Mouse (Mus musculus) left cerebral cortex, adult 11 months (tissue): ENCODE measurements around the gene Pcnx3.

Experiments
- DNase-seq: peaks from one replicate; pipeline ENCODE4 v3.0.0; 2022; ENCODE audit warnings: low spot score

The Pcnx3 gene

DNA sequence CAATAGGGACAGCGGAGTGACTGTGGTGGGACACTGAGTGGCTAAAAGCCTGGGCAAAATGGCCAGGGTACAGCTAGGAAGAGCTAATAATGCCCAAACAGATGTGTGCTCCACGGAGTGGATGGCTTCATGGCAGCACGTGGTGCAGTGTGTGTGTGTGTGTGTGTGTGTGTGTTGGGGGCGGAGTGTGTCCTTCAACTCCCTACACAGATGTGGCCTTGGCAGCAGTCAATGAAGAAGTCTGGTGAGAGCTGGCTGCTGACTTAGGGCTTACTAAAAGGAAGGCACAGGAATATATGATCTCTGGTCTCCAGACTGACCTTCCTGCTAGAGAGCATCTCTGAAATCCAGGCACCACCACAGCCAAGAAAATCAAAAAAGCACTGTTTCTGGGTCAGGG lies 20.3 kb downstream of the Pcnx3 start:
- no peak for DNase-seq

DNA sequence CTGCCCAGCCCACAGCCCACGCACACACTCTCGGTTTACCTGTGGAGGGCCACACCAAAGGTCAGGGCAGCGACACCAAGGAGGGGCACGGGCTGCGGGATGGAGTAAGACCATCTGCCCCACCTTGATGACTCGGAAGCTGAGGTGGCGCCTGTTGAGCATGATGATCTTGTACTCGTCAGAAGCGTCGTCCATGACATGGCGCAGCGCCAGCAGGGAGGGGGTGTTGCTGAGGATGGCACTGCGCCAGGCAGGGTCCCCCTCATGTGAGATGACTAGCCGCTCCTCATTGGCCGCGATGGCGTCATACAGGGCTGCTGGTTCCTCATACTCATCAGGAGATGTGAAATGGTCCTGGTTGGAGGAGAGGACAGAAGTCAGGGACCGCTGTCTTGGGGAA lies 22.3 kb downstream of the Pcnx3 start:
- DNase-seq: no peak

DNA sequence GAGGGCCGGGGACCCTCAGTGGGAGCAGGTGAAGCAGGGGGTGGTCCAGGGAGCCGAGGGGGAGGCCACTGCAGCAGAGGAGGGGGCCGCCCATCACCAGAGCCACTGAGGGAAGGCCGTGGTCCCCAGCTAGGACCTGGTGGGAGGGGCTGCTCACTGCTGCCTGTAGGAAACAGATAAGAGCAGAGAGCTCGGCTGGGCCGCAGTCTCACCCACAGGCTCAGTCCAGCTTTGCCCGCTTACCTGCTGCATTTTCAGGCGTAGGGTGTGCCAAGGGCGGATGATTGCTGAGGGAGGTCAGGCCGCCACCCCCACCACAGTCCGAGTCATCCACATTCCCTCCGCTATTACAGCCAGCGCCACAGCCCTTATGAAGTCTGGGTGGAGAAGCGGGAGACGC lies 23.2 kb downstream of the Pcnx3 start:
- DNase-seq: no peak

DNA sequence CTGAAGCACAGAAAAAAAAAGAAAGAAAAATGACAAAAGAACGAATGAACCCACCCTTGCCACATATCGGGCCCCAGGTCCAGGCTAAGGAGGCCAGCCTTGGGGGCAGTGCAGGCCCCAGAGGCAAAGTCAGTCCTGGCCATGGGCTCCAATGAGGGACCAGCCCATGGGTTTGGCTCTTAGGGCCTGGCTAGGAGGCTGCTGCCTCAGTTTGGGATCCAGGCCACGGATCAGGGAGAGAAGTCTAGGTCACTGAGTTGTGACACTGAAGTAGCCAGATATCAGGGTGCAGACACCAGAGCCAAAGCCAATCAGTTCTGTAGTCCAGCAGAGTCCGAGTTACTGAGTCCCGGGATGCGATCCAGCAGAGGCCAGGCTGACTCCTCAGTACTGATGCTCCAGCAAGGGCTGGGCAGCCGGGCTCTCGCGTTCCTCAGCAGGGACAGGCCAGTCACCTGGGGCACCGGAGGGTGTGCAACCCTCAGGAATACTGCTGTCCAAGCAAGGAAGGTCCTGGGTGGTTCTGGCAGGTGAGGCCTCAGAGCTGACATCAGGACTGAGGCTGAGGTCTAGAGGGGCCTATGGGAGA lies 23.9 kb downstream of the Pcnx3 start:
- no peak for DNase-seq

DNA sequence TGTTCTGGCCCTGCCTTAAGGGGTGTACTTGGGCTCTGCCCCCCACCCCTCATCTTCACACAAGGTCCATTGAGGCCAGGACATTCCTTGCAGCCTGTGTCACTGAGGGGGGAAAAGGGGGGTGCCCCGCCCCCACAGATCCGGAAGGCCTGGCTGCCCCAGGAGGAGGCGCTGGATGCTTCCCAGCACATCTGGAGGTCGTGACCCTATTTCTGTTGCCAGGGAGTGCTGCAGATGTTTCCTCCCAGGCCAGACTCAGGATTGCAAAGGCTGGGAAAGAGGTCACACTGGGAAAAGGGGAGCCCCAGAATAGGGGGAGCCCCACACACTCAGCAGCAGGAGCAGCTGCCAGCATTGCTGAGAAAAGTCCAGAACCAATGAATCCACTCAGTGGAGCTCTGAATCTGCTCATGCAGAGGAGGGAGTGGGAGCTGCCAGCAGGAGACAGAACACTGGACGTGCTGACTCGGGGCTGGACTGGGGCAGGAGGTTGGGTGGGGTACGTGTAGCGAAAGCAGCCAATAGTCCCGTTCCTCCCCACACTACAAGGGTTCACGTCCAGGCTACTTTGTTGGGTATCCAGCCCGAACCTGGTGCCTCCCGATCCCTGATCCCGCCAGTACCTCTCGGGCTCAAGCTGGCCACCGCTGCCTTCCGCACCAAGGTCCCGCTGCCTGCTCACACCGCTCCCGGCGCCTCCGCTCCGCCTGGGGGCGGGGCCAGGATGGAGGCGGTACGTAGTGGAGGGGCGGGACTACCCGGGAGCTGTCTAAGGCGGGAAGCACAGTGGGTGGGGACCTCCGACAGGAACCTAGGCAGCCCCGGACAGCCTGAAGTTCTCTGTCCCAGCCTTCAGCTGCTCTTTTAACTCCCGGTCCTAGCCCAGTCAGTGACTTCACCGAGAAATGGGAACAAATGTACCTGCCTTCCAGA lies 25.5 kb downstream of the Pcnx3 start, which contains the start of gene Sipa1:
Gene Sipa1, minus strand, starts transcription at position 727 of the 933 bp plus-strand sequence.
- DNase-seq: peak; percentile 66

DNA sequence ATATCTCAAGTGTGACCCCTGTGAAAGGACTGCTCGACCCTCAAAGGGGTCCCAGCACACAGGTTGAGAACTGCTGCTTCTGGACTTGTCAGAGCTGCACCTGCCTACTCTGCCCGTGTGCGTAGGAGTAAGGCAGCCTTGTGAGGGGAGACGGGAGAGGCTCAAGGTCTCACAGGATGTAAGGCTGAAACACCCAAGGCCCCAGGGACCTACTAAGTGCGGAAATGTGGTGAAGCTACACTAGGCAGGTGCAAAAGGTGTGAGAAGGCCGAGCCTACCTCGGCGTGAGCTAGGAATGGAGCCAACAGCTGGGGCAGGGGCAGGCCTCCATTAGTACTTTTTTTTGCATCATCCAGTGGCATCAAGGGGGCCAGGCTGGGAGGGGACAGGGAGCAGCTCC lies 26.4 kb downstream of the Pcnx3 start:
- DNase-seq: no peak

DNA sequence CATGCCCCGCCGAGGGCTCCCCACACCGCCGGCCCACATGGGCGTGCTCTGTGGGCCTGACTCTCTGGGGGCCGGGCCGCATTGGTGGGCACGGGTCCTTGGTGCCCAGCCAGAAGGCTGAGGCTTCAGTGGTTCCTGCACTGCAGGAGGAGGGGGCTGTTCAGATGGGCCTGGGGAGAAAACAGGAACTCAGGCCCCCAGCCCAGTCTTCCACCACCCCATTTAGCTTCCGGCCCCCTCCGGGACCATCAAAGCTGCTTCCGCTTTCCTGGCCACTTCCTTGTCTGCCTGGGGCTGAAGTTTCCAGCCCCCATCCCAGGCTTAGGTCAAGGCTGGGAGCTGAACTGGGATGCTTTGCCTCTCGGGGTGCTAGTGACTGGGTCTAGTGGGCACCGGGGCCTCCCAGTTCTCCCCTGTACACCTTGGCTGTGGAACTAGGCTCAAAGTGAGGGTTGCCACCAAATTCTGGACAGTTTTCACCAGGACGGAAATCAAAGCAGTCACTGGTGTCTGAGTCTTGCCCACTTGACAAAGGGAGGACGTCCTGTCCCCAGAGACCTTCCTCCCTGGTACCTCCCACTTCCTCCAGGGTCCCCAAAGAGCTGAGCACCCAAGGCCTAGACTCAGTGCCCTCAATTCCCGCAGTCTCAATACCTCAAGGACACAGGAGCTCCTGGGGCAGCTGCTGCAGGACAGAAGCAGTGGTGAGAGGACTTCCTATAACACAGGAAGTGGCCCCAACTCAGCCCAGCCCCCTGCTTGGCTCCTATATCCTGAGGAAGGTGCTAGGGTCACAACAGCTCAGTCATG lies 27.6 kb downstream of the Pcnx3 start:
- no peak for DNase-seq

DNA sequence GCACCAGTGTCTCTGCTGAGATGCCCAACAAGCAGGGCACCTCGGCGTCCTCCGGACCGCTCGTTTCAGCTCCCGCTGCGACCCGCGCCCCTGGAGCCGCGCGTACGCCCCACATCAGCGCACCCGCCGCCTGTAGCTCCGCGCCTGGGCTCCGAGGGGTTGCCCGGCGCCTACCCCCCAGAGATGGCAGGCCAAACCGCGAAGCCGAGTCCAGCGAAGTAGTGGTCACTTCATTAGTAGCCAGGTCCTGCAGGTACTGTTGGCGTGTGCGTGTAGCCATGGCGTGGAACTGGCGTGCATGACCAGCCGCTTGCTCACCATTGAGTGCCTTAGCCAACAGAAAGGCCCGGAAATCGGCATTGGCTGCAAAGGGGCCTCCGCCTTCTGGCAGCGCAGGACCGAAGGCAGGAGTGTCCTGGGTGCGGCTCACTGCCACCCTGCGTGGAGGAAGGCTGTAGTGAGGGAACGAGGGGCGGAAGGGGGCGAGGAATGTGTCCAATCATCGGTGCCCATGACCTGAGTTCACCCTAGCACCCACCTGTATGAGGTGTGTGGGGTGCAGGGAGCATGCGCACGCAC lies 33.9 kb downstream of the Pcnx3 start:
- DNase-seq: no peak

DNA sequence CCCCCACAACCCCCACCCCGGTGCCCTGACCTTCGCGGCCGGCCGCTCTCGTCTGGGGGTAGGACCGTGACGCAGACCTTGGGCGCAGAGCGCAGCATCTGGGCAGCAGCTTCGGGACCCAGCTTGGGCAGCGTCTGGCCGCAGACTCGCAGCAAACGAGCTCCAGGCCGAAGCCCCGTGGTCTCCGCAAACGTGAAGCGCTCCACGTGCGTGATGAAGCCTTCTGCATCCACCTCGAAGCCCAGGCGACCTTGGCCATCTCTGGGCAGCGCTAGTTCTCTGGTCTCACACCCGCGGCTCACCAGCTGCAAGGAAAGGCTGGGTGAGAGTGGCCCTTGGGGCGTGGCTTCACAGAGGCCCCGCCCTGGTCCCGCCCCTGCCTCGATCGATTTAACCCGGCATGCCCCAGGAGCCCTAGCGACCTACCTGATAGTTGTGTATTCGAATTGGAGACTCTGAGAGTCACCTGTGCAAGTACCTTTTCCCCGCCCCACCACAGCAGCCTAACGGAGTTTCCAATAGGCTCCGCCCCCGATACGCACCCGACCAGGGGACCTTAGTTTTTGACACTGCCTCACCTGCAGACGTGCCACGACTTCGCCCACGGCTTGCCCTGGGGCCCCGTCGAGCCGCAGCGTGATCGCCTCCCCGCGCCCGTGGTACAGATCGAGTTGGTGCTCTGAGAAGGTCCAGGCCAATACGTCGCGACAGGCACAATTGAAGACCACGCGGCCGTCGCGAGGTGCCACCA lies 34.6 kb downstream of the Pcnx3 start:
- DNase-seq: no peak

DNA sequence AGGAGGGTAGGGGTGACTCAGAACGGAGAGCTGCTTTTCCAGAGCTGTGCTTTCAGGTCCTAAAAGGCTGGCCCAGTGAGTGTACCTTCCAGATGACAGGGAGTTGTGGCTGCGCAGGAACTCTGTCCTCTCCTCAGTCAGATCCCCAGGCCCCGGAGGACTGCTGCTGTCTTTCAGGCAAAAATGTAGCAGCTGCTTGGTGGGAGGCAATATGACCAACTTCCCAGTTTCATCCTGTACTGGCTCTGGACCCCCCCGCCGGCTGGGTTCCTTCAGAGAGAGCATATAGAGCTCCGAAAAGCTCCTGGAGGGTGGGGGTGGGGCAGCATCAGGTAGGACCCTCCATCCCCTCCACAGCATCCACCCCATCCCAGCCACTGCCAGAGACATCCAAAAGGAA lies 36.1 kb downstream of the Pcnx3 start:
- no peak for DNase-seq

DNA sequence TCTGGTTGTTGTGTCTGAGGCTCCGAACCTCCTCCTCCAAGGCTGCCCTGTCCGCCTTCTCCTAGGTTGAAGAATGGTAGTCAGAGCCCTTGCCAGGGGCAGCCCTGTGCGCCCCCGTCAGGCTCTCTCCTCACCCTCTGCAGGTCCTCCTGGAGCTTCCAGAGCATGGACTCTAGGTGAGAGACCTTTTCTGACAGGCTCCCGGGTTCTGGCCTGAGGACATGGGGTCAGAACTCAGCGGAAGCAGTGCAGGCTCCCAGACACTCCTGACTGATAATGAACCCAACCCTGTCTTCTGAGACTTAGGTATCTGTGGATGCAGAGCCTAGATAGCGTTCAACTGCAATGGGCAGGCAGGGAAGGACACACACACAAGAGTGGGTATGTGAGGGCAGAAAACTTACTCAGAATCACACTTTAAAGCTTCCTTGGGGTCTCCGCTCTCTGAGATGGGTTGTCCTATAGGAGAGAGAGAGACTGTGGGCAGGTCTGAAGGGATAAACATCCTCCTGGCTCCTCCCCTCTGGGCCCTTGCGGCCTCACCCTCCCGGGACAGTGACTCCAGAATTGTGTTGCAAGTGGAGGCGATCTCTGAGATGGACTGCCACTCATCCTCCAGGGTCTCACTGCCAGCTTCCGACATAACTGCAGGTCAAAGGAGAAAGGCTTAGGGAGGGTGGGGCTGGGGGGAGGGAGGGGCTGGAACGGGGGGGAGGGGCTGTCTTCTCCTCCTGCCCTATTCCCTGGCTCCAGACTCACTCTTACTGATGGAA lies 37.0 kb downstream of the Pcnx3 start:
- no peak for DNase-seq

DNA sequence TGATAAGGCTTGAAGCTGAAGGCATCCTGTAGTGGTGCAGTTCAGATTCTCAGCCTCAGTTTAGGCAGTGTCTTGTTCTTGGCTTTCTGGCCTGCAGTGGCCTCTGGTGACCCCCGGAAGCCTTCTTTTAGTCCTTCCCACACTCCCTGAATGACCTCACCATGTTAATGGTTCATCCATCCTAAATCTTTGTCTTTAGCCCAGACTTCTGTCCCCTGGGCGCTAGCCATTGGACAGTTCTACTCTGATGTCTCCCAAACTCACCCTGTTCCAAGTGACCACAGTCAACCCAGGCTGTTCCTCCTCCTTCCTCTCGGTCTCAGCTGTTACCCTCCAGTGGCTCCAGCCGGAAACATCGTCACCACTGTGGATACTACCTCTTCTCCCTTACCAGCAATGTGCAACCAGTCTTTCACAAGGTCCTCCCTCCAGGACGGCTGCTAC lies 39.4 kb downstream of the Pcnx3 start:
- no peak for DNase-seq

DNA sequence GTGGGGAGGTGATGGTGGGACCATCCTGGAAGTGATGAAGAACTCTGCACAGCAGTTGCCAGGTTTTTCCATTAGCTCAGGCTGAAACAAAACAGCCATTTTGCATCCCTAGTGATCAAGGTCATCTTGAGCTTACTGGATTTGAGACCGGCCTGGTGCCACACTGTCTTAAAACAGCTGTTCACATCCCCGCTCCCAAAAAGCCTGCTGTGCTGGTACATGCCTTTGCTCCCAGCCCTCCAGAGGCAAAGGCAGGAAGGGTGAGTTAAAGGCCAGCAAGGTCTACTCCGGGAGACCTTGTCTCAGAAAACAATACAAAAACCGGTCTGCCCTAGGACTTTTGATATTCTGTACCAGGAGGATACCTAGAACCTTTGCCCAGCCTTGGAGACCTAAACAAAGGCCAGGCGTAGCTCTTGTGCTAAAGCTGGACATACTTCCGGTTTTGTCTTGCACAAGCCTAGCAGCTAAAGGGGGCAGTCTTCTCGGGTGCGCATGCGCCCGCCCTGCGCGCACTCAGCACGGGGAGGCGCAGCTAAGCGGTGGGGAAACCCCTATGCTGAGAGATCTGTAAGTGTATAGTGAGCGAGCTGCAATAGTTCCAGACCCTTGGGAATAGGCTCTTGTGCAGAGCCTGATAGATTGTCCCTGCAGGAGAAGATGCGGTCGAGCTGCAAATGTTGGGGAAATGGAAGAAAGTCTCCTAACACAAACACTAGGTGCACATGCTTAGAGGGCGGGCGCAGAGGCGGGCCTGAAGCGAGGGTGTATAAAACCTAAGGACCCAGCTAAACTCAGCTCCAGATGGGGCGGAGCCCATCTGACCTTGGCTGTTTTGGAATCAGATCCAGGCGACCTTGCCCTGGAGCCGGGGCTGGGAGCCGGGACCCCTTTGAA lies 40.1 kb downstream of the Pcnx3 start:
- peak; percentile 79 for DNase-seq

DNA sequence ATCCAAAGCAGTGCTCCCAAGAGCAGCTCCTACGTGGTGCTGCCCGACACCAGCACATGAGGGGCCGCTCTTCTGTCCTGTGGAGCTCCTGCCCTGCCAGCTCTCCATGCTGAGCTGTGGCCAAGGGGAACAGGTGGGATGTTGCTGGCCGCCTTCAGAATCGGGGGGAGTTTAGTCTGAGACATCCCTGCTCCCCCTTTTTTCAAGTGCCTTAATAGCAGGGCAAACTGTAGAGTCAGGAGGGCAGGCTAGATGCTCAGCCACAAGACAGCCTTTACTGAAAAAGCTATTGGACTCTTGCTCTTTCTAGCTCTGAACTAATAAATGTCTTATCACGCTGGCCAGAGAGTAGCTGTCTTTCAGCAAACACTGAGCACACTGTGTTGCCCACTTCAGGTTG lies 40.9 kb downstream of the Pcnx3 start:
- no peak for DNase-seq

DNA sequence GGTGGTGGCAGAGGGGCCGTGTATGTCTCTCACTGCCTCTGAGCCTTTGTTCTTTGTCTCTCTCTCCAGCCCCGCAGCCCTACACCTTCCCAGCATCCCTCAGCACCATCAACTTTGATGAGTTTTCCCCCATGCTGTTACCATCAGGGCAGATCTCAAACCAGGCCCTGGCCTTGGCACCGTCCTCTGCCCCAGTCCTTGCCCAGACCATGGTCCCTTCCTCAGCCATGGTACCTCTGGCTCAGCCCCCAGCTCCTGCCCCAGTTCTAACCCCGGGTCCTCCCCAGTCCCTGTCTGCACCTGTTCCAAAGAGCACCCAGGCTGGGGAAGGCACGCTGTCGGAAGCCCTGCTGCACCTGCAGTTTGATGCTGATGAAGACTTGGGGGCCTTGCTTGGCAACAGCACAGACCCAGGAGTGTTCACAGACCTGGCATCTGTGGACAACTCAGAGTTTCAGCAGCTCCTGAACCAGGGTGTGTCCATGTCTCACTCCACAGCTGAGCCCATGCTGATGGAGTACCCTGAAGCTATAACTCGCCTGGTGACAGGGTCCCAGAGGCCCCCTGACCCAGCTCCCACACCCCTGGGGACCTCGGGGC lies 41.9 kb downstream of the Pcnx3 start:
- DNase-seq: no peak

DNA sequence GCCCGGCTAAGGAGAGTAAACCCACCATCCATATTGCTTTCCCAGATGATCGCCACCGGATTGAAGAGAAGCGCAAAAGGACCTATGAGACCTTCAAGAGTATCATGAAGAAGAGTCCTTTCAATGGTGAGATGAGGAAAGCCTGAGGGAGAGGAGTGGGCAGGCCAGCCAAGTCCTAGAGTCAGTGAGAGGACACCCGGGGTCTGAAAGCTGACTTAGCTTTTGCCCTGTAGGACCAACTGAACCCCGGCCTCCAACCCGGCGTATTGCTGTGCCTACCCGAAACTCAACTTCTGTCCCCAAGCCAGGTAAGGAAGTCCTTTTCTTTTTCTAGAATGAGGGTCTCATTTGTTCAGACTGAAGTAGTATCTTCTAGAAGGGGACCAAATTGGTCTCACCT lies 43.4 kb downstream of the Pcnx3 start:
- DNase-seq: no peak

DNA sequence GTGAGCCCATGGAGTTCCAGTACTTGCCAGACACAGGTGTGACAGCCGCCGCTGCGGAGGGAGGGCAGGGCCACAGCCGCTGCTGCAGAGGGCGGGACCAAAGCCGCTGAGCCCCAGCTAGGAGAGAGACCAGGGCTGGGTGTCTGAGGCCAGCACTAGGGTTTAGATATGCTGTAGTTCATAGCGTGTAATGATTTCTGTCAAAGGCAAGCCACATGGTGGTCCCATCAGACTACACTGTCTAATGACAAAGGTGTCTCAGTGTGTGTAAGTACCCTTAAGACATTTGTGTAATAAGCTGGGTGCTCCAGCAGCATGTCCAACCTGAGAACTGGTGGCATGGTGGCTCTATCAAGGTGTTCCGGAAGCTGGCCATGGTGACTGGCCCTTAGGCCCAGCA lies 47.1 kb downstream of the Pcnx3 start:
- DNase-seq: no peak

DNA sequence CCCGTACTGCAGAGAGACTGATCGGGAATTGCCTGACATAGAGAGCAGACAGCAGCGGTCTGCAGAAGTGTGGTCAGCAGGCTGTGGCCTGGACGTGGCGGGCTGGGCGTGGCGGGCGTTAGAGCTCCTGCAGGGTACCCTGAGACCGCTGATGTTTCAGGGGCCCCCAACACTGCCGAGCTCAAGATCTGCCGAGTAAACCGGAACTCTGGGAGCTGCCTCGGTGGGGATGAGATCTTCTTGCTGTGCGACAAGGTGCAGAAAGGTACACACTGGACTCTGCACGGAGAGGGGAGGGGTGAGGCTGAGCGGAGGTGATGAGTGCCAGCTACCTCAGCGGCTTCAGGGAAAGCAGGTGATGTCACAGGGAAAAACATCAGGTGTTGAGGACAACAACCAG lies 47.7 kb downstream of the Pcnx3 start:
- no peak for DNase-seq

DNA sequence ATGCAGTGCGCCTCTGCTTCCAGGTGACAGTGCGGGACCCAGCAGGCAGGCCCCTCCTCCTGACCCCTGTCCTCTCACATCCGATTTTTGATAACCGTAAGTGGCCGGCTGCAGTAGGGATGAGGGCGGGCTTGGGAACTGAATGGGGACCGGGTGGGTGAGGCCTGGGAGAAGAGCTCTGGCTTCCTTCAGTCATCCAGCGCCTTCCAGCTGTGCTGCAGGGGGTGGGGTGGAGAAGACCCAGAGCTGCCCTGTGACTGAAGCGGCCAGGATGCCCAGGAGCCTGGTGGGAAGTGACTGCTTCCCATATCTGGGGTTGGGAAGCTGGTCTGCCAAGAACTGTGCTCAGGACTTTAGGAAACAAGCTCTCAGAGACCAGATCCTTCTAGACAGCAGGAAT lies 48.4 kb downstream of the Pcnx3 start:
- no peak for DNase-seq
